Mouse (Mus musculus): ENCODE measurements around the gene Wdr25.

DNA sequence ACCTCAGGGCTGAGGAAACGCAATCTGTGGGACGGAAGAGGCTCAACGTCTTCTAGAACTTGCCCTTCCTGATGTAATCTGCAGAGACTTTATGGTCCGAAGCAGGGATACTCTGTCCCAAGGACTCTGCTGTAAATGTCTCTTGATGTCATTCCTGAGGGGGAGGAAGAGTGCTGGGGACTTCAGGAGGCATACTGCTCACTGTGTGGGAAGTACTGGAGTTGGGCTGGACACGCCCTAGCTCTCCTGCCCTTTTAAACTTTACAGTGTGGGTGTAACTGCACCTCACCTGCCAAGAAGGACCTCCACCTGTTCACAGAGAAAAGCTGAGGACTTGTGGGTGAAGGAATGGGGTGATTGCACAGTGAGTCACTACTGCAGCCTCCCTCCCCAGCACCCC, 12.8 kb upstream of the Wdr25 start:
- TF ChIP-seq POLR2A (IDR thresholded peaks at IDR 0.05; ENCODE audit: borderline replicate concordance, control insufficient read depth, low read depth, low read length) (no peak), CTCF (IDR thresholded peaks at IDR 0.05; ENCODE audit: control insufficient read depth, insufficient read depth, low read length) (no peak)

All from bone marrow, adult 2 months (tissue).